Mouse (Mus musculus): ENCODE results near the gene Pdk1. TPM values are rescaled to one million over a fixed set of nuclear protein-coding genes. Genes with fewer than 3 reads are reported as not detected.

Gene Pdk1
- polyA plus RNA-seq, 1 experiment from 2014 or later: 21.5 TPM

DNA sequence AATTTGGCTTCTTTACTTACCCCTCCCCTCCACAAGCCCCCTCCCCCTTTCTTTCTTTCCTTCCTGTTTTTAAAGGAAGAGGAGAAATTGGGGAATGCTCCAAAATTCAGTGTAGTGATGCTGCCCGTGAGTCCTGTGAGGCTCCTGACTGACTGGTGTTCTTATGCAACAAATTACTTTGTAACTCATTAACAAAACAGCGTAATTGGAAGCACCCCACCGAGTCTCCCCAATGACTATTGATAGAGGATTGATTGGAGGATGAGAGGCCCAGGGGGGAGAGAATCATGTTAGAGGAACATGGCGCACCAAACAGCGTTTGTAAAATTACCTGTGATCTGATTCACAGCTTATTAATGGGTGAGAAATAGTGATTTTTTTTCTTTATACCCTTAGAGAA lies 17.9 kb upstream of the Pdk1 start:
- H3K4me2 ChIP-seq: no peak overlapping the region
- H3K36me3 ChIP-seq: no peaks in the 10 kb centered on the region
- H3K9me3 ChIP-seq: no peaks in the 10 kb centered on the region
- no peak for ATAC-seq (ENCODE audit: low FRiP score, low read depth)
- H3K9ac ChIP-seq: no peak overlapping the region
- 47% methylated on average over 5 of the region's 5 CpGs for WGBS
- H3K4me3 ChIP-seq: no peak overlapping the region
- no peaks in the 10 kb centered on the region for H3K4me1 ChIP-seq (replicated peaks)
- H3K27ac ChIP-seq (replicated peaks): no peak overlapping the region
- no peaks in the 10 kb centered on the region for H3K27me3 ChIP-seq

DNA sequence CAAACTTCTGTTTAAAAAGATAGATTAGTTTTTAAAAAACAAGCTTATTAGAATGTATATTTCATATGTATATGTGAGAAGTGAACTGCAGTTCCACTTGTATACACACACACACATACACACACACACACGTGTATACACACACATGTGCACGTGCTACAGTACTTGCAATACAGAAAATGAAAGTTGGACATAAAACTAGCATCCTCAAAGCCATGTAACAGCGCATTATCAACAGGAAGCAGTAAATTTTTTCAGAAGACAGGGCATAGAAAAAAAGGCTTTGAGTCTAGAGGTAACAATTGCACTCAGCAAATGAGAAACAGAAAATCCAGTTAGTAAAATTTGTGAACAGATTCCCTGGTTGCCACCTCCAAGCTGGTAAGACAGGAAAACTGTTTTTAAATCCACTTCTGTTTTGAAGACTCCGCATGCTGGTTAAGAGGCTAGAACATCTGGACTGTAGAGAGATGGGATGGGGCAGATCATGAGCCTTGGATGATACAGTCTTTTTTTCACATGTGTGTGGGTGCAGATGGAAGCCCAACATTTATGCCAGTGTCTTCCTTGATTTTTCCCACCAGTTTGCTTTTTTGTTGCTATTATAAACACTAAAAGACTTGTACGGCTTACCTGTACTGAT lies 9.4 kb upstream of the Pdk1 start:
- Histone ChIP-seq H3K4me2 (no peak overlapping the region), H3K4me3 (no peak overlapping the region), H3K9ac (no peak overlapping the region), H3K4me1 (replicated peaks) (no peaks in the 10 kb centered on the region), H3K27ac (replicated peaks) (no peak overlapping the region), H3K27me3 (no peaks in the 10 kb centered on the region), H3K36me3 (no peaks in the 10 kb centered on the region), H3K9me3 (no peaks in the 10 kb centered on the region)
- ATAC-seq (ENCODE audit: low FRiP score, low read depth): no peak
- WGBS: 88% methylated on average over 5 of the region's 5 CpGs

DNA sequence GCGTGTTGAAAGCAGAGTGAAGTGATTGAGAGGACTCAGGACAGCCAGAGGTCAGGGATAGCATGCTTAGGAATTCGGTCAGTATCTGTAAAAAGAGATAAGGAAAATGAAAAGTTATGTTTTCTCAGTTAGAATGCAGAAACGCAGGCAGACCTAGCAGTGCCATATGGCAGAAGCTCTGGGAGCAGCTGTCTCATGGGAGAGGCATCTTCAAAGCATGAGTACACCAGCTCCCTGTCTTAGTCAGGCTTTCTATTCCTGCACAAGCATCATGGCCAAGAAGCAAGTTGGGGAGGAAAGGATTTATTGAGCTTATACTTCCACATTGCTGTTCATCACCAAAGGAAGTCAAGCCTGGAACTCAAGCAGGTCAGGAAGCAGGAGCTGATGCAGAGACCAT lies 8.0 kb upstream of the Pdk1 start:
- no peaks in the 10 kb centered on the region for H3K9me3 ChIP-seq
- H3K4me1 ChIP-seq (replicated peaks): no peaks in the 10 kb centered on the region
- no peak overlapping the region for H3K9ac ChIP-seq
- H3K27me3 ChIP-seq: no peaks in the 10 kb centered on the region
- WGBS: 81% methylated on average over 3 of the region's 3 CpGs
- ATAC-seq (ENCODE audit: low FRiP score, low read depth): no peak
- no peak overlapping the region for H3K27ac ChIP-seq (replicated peaks)
- no peaks in the 10 kb centered on the region for H3K36me3 ChIP-seq
- H3K4me2 ChIP-seq: no peak overlapping the region
- H3K4me3 ChIP-seq: no peak overlapping the region

DNA sequence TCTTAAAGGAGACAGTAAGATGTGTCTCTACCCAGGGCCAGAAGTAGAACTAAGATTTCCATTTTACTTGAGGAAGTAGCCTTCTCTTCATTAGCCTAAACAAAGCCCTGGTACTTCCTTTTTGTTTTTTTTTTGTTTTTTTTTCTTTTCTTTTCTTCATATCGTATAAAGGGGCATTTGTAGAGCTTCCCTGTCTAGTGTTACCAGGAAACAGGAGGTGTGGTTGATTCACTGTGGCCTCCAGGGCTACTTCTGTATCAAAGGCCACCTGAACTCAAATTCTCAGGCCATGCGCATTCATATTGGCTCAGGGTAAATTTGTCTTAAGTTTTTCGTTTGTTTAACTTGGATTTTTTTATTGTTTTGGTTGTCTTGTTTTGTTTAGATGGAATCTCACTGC lies 7.1 kb upstream of the Pdk1 start:
- WGBS: 62% methylated on average over 3 of the region's 3 CpGs
- Histone ChIP-seq H3K36me3 (no peaks in the 10 kb centered on the region), H3K4me3 (no peak overlapping the region), H3K27me3 (no peaks in the 10 kb centered on the region), H3K4me2 (no peak overlapping the region), H3K27ac (replicated peaks) (no peak overlapping the region), H3K9ac (no peak overlapping the region), H3K9me3 (no peaks in the 10 kb centered on the region), H3K4me1 (replicated peaks) (no peaks in the 10 kb centered on the region)
- no peak for ATAC-seq (ENCODE audit: low FRiP score, low read depth)

DNA sequence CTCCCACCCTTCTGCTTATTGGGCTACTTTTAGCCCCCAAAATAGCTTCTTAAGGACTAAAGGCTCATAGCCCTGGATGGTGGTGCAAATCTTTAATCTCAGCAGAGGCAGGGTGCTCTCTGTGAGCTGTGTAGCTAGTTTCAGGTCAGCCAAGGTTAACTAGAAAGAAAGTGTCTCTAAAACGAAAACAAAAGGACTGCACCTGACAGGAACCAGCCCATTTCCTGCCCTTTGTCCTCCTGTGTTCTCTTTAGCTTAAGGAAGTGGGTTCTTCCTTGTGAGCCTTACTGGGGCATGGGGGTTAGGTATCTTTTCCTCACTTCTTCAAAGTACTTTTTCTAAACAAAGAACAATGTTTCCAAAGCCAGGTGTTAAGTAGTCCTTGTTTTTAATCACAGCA lies 6.5 kb upstream of the Pdk1 start:
- no peaks in the 10 kb centered on the region for H3K36me3 ChIP-seq
- no peak overlapping the region for H3K4me2 ChIP-seq
- H3K4me3 ChIP-seq: no peak overlapping the region
- ATAC-seq (ENCODE audit: low FRiP score, low read depth): no peak
- no peak overlapping the region for H3K27ac ChIP-seq (replicated peaks)
- H3K4me1 ChIP-seq (replicated peaks): no peaks in the 10 kb centered on the region
- H3K9me3 ChIP-seq: no peaks in the 10 kb centered on the region
- no peak overlapping the region for H3K9ac ChIP-seq
- no peaks in the 10 kb centered on the region for H3K27me3 ChIP-seq
- WGBS: 65% methylated on average over 1 of the region's 1 CpGs

DNA sequence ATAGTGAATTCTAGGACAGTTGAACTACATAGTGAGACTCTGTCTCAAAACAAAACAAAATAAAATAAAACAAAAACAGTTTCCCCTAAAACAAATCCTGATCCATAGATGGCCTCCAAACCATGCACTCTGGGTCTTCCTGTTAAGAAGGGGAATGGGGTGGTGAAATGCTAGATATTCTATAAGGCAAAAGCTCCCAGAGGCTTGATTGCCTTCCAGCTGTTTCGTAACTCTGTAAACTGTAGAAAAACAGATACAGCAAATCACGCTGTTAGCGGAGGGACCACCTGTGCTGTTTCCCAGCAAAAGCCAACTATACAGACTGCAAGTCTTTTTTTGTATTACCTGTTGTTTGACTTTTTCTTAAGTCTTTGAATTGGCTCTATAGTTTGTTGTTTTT lies 6.0 kb upstream of the Pdk1 start:
- WGBS: 87% methylated on average over 3 of the region's 3 CpGs
- H3K36me3 ChIP-seq: no peaks in the 10 kb centered on the region
- no peaks in the 10 kb centered on the region for H3K9me3 ChIP-seq
- H3K27ac ChIP-seq (replicated peaks): no peak overlapping the region
- no peak overlapping the region for H3K4me3 ChIP-seq
- H3K4me2 ChIP-seq: no peak overlapping the region
- no peak for ATAC-seq (ENCODE audit: low FRiP score, low read depth)
- no peak overlapping the region for H3K9ac ChIP-seq
- no peaks in the 10 kb centered on the region for H3K4me1 ChIP-seq (replicated peaks)
- H3K27me3 ChIP-seq: no peaks in the 10 kb centered on the region

DNA sequence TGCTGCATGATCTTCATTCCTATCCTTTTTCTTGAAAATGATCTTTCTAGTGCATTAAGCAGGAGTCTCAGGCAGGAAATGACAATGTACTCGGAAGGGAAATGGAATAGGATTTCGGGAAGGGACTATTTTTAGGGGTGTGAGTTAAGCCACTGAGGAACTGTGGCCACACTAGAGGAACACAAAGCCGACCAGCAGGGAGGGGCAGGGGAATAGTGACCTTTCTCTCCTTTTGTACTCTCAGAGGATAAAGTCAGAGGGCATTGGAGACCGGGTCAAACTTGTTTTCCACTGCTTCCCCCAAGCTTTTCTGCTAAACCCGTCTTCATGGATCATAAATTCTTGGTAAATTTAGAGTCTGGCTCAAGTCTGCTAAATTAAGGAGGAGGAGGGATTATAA lies 5.5 kb upstream of the Pdk1 start:
- H3K36me3 ChIP-seq: no peaks in the 10 kb centered on the region
- ATAC-seq (ENCODE audit: low FRiP score, low read depth): no peak
- H3K4me2 ChIP-seq: no peak overlapping the region
- H3K9ac ChIP-seq: no peak overlapping the region
- WGBS: 10% methylated on average over 5 of the region's 5 CpGs
- no peak overlapping the region for H3K4me3 ChIP-seq
- 0 out of 2 replicates have a peak, but pooled peaks cover 2% of the 10 kb centered on the region for H3K4me1 ChIP-seq (replicated peaks)
- H3K27ac ChIP-seq (replicated peaks): no peak overlapping the region
- no peaks in the 10 kb centered on the region for H3K9me3 ChIP-seq
- no peaks in the 10 kb centered on the region for H3K27me3 ChIP-seq

DNA sequence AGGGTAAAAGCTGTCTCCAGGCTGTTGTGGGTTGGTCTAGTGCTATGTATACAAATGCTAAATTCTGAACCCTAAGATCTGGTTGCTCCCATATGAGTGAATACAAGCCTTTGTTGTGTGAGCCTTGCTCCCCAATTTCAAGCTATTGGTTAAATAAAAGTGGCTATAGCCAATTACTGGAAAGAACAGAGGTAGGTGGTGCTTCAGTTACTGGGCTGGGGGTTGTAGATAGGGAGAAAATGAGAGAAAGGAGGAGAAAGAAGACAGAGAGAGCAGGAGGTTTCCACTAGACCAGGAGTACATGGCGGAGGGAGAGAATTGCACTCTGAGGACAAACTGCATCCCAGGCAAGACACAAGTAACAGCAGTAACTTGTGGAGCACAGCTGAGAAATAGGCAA lies 4.8 kb upstream of the Pdk1 start:
- Histone ChIP-seq H3K36me3 (no peaks in the 10 kb centered on the region), H3K9ac (no peak overlapping the region), H3K4me3 (no peak overlapping the region), H3K9me3 (no peaks in the 10 kb centered on the region), H3K27me3 (no peaks in the 10 kb centered on the region), H3K4me2 (no peak overlapping the region), H3K27ac (replicated peaks) (no peak overlapping the region), H3K4me1 (replicated peaks) (0 out of 2 replicates have a peak, but pooled peaks cover 4% of the 10 kb centered on the region)
- 96% methylated on average over 1 of the region's 1 CpGs for WGBS
- ATAC-seq (ENCODE audit: low FRiP score, low read depth): no peak

DNA sequence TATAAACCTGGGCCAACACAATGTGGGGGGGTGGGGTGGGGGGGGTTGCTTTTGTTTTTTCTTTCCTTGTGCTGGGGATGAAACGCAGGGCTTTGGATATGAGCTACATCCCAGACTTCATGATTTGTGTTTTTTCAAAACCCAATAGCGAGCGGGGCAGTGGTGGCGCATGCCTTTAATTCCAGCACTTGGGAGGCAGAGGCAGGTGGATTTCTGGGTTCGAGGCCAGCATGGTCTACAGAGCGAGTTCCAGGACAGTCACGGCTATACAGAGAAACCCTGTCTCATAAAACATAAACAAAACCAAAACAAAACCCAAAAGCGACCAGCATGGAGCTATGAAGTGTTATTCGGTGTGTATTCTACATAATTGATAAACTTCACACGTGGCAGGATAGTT lies 883 bp upstream of the Pdk1 start:
- no peak for ATAC-seq (ENCODE audit: low FRiP score, low read depth)
- Histone ChIP-seq H3K27me3 (no peaks in the 10 kb centered on the region), H3K36me3 (no peaks in the 10 kb centered on the region), H3K4me1 (replicated peaks) (peaks cover 14% of the 10 kb centered on the region; the same call in 1 of the 2 replicates), H3K9ac (no peak overlapping the region), H3K4me3 (peak overlapping the region; percentile 91), H3K4me2 (peak overlapping the region; percentile 92), H3K9me3 (no peaks in the 10 kb centered on the region), H3K27ac (replicated peaks) (no peak overlapping the region)
- 84% methylated on average over 10 of the region's 10 CpGs for WGBS

DNA sequence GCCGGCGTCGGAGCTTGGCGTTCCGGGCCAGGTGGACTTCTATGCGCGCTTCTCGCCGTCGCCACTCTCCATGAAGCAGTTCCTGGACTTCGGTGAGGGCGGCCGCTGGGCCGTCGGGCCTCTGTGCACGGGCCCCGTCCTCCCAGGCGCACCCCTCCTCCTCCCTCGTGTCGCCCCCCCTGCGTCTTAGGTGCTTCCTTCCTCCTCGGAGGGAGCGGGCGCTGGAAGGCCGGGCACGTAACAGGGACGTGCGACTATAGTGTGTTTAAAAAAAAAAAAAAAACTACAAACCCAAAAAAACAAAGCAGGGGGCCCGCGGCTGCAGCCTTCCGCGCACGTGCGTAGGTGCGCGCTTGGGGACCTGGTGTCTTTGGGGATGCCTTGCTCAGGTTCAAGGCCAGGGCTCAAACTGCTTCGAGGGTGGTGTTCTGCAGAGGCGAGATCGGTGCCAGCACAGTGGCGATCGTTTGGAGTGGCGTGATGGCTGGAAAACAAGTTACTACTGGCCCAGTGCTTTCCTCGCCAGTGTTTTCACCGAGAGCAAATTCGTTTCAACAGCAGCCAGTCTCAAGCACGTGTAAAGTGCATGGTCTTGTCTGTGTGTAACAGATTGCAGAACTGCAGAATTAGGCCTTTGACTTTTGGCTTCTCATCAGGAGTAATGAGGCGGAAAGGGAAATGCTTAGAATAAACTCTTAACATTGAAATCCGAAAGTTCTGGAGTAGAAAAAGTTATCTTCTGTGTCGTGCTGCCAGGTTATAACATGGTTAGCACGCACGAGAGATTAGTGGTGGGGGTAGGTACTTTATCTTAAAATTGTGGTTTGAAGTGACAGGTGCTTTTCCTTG lies 674 bp downstream of the Pdk1 start:
- ATAC-seq (ENCODE audit: low FRiP score, low read depth): 0 out of 2 replicates have a peak, but pooled peaks have one; percentile 2
- Histone ChIP-seq H3K9me3 (no peaks in the 10 kb centered on the region), H3K9ac (peak overlapping the region; percentile 83), H3K4me1 (replicated peaks) (peaks cover 14% of the 10 kb centered on the region; the same call in 1 of the 2 replicates), H3K4me2 (peak overlapping the region; percentile 92), H3K27me3 (no peaks in the 10 kb centered on the region), H3K4me3 (peak overlapping the region; percentile 91), H3K27ac (replicated peaks) (peak overlapping the region; percentile 88), H3K36me3 (no peaks in the 10 kb centered on the region)
- 3% methylated on average over 50 of the region's 51 CpGs for WGBS

DNA sequence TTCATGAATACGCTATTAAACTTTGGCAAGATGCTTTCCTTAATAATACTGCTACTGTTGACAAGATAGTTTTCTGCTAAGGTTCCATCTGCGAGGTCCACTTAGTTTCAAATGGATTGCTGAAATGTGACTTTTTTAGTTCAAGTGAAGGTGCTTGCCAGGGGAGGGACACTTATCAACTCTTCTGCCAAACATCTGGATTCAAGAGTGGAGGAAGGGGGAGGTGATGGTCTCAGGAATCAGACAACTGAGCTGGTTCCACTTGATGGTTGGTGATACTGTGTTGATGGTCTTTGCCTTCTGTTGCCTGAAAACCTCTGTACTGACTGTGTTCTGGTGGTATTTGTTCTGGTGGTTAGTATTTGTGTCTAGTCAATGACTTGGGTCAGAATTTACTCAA lies 1.4 kb downstream of the Pdk1 start:
- Histone ChIP-seq H3K4me3 (no peak overlapping the region; the same call in 1 of the 2 replicates), H3K9ac (no peak overlapping the region), H3K36me3 (no peaks in the 10 kb centered on the region), H3K9me3 (no peaks in the 10 kb centered on the region), H3K4me2 (peak overlapping the region; percentile 92; the same call in 1 of the 2 replicates), H3K27me3 (no peaks in the 10 kb centered on the region), H3K27ac (replicated peaks) (no peak overlapping the region), H3K4me1 (replicated peaks) (peaks cover 14% of the 10 kb centered on the region; the same call in 1 of the 2 replicates)
- WGBS: 79% methylated on average over 2 of the region's 2 CpGs
- ATAC-seq (ENCODE audit: low FRiP score, low read depth): no peak

DNA sequence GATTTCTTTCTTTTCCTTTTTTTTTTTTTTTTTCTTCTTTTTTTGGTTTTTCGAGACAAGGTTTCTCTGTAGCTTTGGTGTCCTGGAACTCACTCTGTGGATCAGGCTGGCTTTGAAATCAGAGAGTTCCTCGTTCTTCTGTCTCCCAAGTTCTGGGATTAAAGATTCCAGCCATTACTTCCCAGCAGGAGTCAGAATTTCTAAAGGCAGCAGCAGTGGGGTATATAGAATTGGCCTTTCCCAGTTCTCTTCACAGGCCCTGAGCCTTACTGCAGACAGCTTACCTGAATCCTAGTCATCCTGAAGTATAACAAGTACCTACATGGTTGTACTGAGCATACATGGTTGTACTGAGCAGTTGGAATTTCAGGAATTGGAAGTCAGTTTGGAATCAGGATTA lies 1.8 kb downstream of the Pdk1 start:
- Histone ChIP-seq H3K36me3 (no peaks in the 10 kb centered on the region), H3K4me3 (no peak overlapping the region), H3K27me3 (no peaks in the 10 kb centered on the region), H3K4me2 (no peak overlapping the region), H3K9me3 (no peaks in the 10 kb centered on the region), H3K4me1 (replicated peaks) (peaks cover 14% of the 10 kb centered on the region; the same call in 1 of the 2 replicates), H3K27ac (replicated peaks) (no peak overlapping the region), H3K9ac (no peak overlapping the region)
- ATAC-seq (ENCODE audit: low FRiP score, low read depth): no peak
- 45% methylated on average over 2 of the region's 2 CpGs for WGBS
